Mouse (Mus musculus): ENCODE measurements around the gene A530064D06Rik. TPM values are rescaled to one million over a fixed set of nuclear protein-coding genes. Genes with fewer than 3 reads are reported as not detected.

The A530064D06Rik gene
- total and polyA plus RNA-seq, 3 experiments, result not detected

GRCm38 (mm10) chr17:48185252-48185651, 18.2 kb upstream of the A530064D06Rik start:
- DNase-seq (ENCODE audit: low read depth, low spot score), result no peak
- H3K9me3 ChIP-seq (replicated peaks; ENCODE audit: insufficient read depth, low read length), result no peaks in the 10 kb centered on the region
- H3K4me3 ChIP-seq (ENCODE audit: control insufficient read depth in 1 of 2, insufficient read depth in 1 of 2, low read depth in 2 of 2, low read length in 2 of 2), result no peak overlapping the region
- no peaks in the 10 kb centered on the region for H3K36me3 ChIP-seq (ENCODE audit: control insufficient read depth in 1 of 2, insufficient read depth in 2 of 2, low read length in 2 of 2)
- no peaks in the 10 kb centered on the region for H3K79me2 ChIP-seq (ENCODE audit: control insufficient read depth, insufficient read depth, low read length, poor library complexity)
- no peaks in the 10 kb centered on the region; a peak in 1 of 4 replicates for H3K27me3 ChIP-seq (ENCODE audit: control insufficient read depth in 1 of 2, insufficient read depth in 2 of 2, low read length in 2 of 2)
- no peak overlapping the region for H3K9ac ChIP-seq (ENCODE audit: control insufficient read depth, low read depth, low read length, poor library complexity, severe bottlenecking)
- H3K27ac ChIP-seq (ENCODE audit: control insufficient read depth, low read depth, low read length), result no peak overlapping the region
- no peaks in the 10 kb centered on the region for H3K4me1 ChIP-seq (ENCODE audit: control insufficient read depth in 1 of 2, insufficient read depth in 2 of 2, low read length in 2 of 2)
- TF ChIP-seq TCF12 (IDR thresholded peaks at IDR 0.05; ENCODE audit: low read depth, low read length) (no peak), MAX (IDR thresholded peaks at IDR 0.05; ENCODE audit: low read length) (no peak), USF1 (IDR thresholded peaks at IDR 0.05; ENCODE audit: low read depth, low read length) (no peak), MYC (IDR thresholded peaks at IDR 0.05; ENCODE audit: low read depth, low read length) (no peak), GABPA (IDR thresholded peaks at IDR 0.05; ENCODE audit: low read depth, low read length) (no peak), UBTF (IDR thresholded peaks at IDR 0.05; ENCODE audit: borderline replicate concordance, insufficient read depth, low read depth, low read length) (no peak), POLR2A (IDR thresholded peaks at IDR 0.05; ENCODE audit: control insufficient read depth in 1 of 2, insufficient read depth in 1 of 2, low read depth in 1 of 2, low read length in 2 of 2, poor library complexity in 1 of 2) (no peak), ZKSCAN1 (IDR thresholded peaks at IDR 0.05; ENCODE audit: low read depth, low read length) (no peak), HCFC1 (IDR thresholded peaks at IDR 0.05; ENCODE audit: low read depth, low read length) (no peak), MXI1 (IDR thresholded peaks at IDR 0.05; ENCODE audit: low read depth, low read length) (no peak), CHD1 (IDR thresholded peaks at IDR 0.05; ENCODE audit: low read depth, low read length) (no peak), POLR2AphosphoS5 (IDR thresholded peaks at IDR 0.05; ENCODE audit: borderline replicate concordance, low read depth, low read length) (no peak), ZC3H11A (IDR thresholded peaks at IDR 0.05; ENCODE audit: low read depth, low read length) (no peak), KAT2A (conservative IDR thresholded peaks at IDR 0.05; ENCODE audit: low read depth, low read length) (no peak), SMC3 (IDR thresholded peaks at IDR 0.05; ENCODE audit: low read depth, low read length) (no peak), CTCF (IDR thresholded peaks at IDR 0.05 in 2 of 3, conservative IDR thresholded peaks at IDR 0.05 in 1 of 3; ENCODE audit: control insufficient read depth in 1 of 3, insufficient read depth in 1 of 3, low read depth in 2 of 3, low read length in 3 of 3, poor library complexity in 1 of 3, severe bottlenecking in 1 of 3) (no peak), ELF1 (IDR thresholded peaks at IDR 0.05; ENCODE audit: low read depth, low read length) (no peak), SIN3A (IDR thresholded peaks at IDR 0.05; ENCODE audit: low read length) (no peak), JUND (IDR thresholded peaks at IDR 0.05; ENCODE audit: low read depth, low read length) (no peak)

- H3K4me1 ChIP-seq (ENCODE audit: control insufficient read depth in 1 of 2, insufficient read depth in 2 of 2, low read length in 2 of 2), result no peaks in the 10 kb centered on the region
- DNase-seq (ENCODE audit: low read depth, low spot score), result no peak
- H3K36me3 ChIP-seq (ENCODE audit: control insufficient read depth in 1 of 2, insufficient read depth in 2 of 2, low read length in 2 of 2), result no peaks in the 10 kb centered on the region
- H3K4me3 ChIP-seq (ENCODE audit: control insufficient read depth in 1 of 2, insufficient read depth in 1 of 2, low read depth in 2 of 2, low read length in 2 of 2), result no peak overlapping the region
- H3K9me3 ChIP-seq (replicated peaks; ENCODE audit: insufficient read depth, low read length), result no peaks in the 10 kb centered on the region
- H3K9ac ChIP-seq (ENCODE audit: control insufficient read depth, low read depth, low read length, poor library complexity, severe bottlenecking), result no peak overlapping the region
- no peak overlapping the region for H3K27ac ChIP-seq (ENCODE audit: control insufficient read depth, low read depth, low read length)
- TF ChIP-seq BHLHE40 (IDR thresholded peaks at IDR 0.05; ENCODE audit: borderline replicate concordance, low read depth, low read length) (no peak), EP300 (IDR thresholded peaks at IDR 0.05; ENCODE audit: low read depth in 1 of 2, low read length in 2 of 2) (no peak), TBP (IDR thresholded peaks at IDR 0.05; ENCODE audit: low read depth, low read length) (no peak), MAX (IDR thresholded peaks at IDR 0.05; ENCODE audit: low read length) (no peak), ZMIZ1 (IDR thresholded peaks at IDR 0.05; ENCODE audit: low read depth, low read length) (no peak), NELFE (IDR thresholded peaks at IDR 0.05; ENCODE audit: low read depth, low read length) (no peak), GABPA (IDR thresholded peaks at IDR 0.05; ENCODE audit: low read depth, low read length) (no peak), ELF1 (IDR thresholded peaks at IDR 0.05; ENCODE audit: low read depth, low read length) (no peak), GATA1 (IDR thresholded peaks at IDR 0.05; ENCODE audit: low read depth, low read length) (no peak), UBTF (IDR thresholded peaks at IDR 0.05; ENCODE audit: borderline replicate concordance, insufficient read depth, low read depth, low read length) (no peak), HCFC1 (IDR thresholded peaks at IDR 0.05; ENCODE audit: low read depth, low read length) (no peak), NRF1 (IDR thresholded peaks at IDR 0.05; ENCODE audit: insufficient read depth, low read depth, low read length, poor library complexity, severe bottlenecking) (no peak), ETS1 (IDR thresholded peaks at IDR 0.05; ENCODE audit: low read depth, low read length) (no peak), MAFK (IDR thresholded peaks at IDR 0.05; ENCODE audit: borderline replicate concordance, low read depth, low read length) (no peak)
- no peaks in the 10 kb centered on the region for H3K79me2 ChIP-seq (ENCODE audit: control insufficient read depth, insufficient read depth, low read length, poor library complexity)
- no peaks in the 10 kb centered on the region for H3K27me3 ChIP-seq (ENCODE audit: control insufficient read depth in 1 of 2, insufficient read depth in 2 of 2, low read length in 2 of 2)
These were observed 9.5 kb downstream of the A530064D06Rik start for GRCm38 (mm10) chr17:48157382-48158076.

Measured in MEL (cell line).